Mouse (Mus musculus) ovary, adult 18-20 months (tissue): ENCODE data around the gene Kcnq1.

ENCODE experiments used
- DNase-seq: peaks from one replicate; pipeline ENCODE4 v3.0.0; 2022; ENCODE audit warnings: low spot score, mixed read lengths

Kcnq1 gene

GRCm38 (mm10) chr7:143461920-143462319 is 355.8 kb downstream of the Kcnq1 start:
- no peak for DNase-seq

GRCm38 (mm10) chr7:143462516-143462915 is 356.4 kb downstream of the Kcnq1 start:
- DNase-seq = no peak

GRCm38 (mm10) chr7:143463865-143464415 is 357.8 kb downstream of the Kcnq1 start:
- DNase-seq = peak; percentile 35

- DNase-seq = peak; percentile 24
Observed at GRCm38 (mm10) chr7:143464811-143465560, 358.8 kb downstream of the Kcnq1 start.

- DNase-seq = peak; percentile 32
Observed at GRCm38 (mm10) chr7:143466099-143466677, 360.0 kb downstream of the Kcnq1 start.

GRCm38 (mm10) chr7:143467714-143468113 is 361.6 kb downstream of the Kcnq1 start:
- DNase-seq = no peak

GRCm38 (mm10) chr7:143469946-143470345 is 363.8 kb downstream of the Kcnq1 start:
- DNase-seq = peak; percentile 51

- no peak for DNase-seq
Observed at GRCm38 (mm10) chr7:143473347-143474101, 367.4 kb downstream of the Kcnq1 start, which contains the start of gene Slc22a18. Gene Slc22a18 (plus strand): TSS chr7:143473736.

GRCm38 (mm10) chr7:143474811-143475210 is 368.6 kb downstream of the Kcnq1 start:
- DNase-seq = no peak

- no peak for DNase-seq
Observed at GRCm38 (mm10) chr7:143475876-143476275, 369.7 kb downstream of the Kcnq1 start.
